In genomic region chr7:129091441-129091840, GRCm38 (mm10) we compare ENCODE assay signal across 24 mouse cellular contexts.
DNase-seq lines count a peak whose midpoint lies in the region; ATAC-seq lines count a peak whose summit lies in the region.
"Had no signal": no experiment of that assay in that cellular context is flagged by ENCODE, and none has a peak within 500 bp of the region (broad histone marks: within the 10 kb centered on the region; RNA-seq: fewer than 3 reads in every experiment).

No protein-coding gene starts in this region.

- H3K4me1 ChIP-seq in hindbrain, embryonic 12.5 days, result no peaks in the 10 kb centered on the region
- no peaks in the 10 kb centered on the region for H3K4me1 ChIP-seq in hindbrain, embryonic 14.5 days (replicated peaks; ENCODE audit: control insufficient read depth, insufficient read depth, low read length)
- peaks cover 5% of the 10 kb centered on the region; the same call in 1 of the 2 replicates for H3K4me1 ChIP-seq in midbrain, embryonic 14.5 days (ENCODE audit: control insufficient read depth, insufficient read depth, low read length)
- no peaks in the 10 kb centered on the region for H3K4me1 ChIP-seq in midbrain, embryonic 15.5 days
- no peaks in the 10 kb centered on the region for H3K4me1 ChIP-seq in forebrain, embryonic 15.5 days
- H3K4me1 ChIP-seq: embryonic facial prominence, embryonic 10.5 days; embryonic facial prominence, embryonic 12.5 days; forebrain, embryonic 13.5 days had no signal

- no peaks in the 10 kb centered on the region for H3K27me3 ChIP-seq in hindbrain, embryonic 12.5 days
- H3K27me3 ChIP-seq in hindbrain, embryonic 14.5 days (ENCODE audit: control insufficient read depth, insufficient read depth, low read length), result no peaks in the 10 kb centered on the region
- H3K27me3 ChIP-seq in midbrain, embryonic 14.5 days (ENCODE audit: control insufficient read depth, insufficient read depth, low read length), result no peaks in the 10 kb centered on the region
- no peaks in the 10 kb centered on the region for H3K27me3 ChIP-seq in midbrain, embryonic 15.5 days (replicated peaks)
- no peaks in the 10 kb centered on the region for H3K27me3 ChIP-seq in forebrain, embryonic 15.5 days
- H3K27me3 ChIP-seq: embryonic facial prominence, embryonic 12.5 days; forebrain, embryonic 13.5 days; Patski had no signal

- H3K9me3 ChIP-seq in hindbrain, embryonic 12.5 days (replicated peaks), result no peaks in the 10 kb centered on the region
- H3K9me3 ChIP-seq in hindbrain, embryonic 14.5 days (ENCODE audit: control insufficient read depth, low read length), result no peaks in the 10 kb centered on the region
- no peaks in the 10 kb centered on the region for H3K9me3 ChIP-seq in midbrain, embryonic 14.5 days (ENCODE audit: control insufficient read depth, low read length)
- no peaks in the 10 kb centered on the region for H3K9me3 ChIP-seq in midbrain, embryonic 15.5 days
- H3K9me3 ChIP-seq in forebrain, embryonic 15.5 days, result no peaks in the 10 kb centered on the region
- H3K9me3 ChIP-seq: embryonic facial prominence, embryonic 10.5 days; embryonic facial prominence, embryonic 12.5 days; forebrain, embryonic 13.5 days had no signal

- H3K9ac ChIP-seq in hindbrain, embryonic 12.5 days, result no peak overlapping the region
- H3K9ac ChIP-seq in hindbrain, embryonic 14.5 days, result no peak overlapping the region
- no peak overlapping the region for H3K9ac ChIP-seq in midbrain, embryonic 14.5 days (replicated peaks; ENCODE audit: low read length)
- no peak overlapping the region for H3K9ac ChIP-seq in midbrain, embryonic 15.5 days
- H3K9ac ChIP-seq in forebrain, embryonic 15.5 days (replicated peaks), result no peak overlapping the region
- H3K9ac ChIP-seq: embryonic facial prominence, embryonic 12.5 days; forebrain, embryonic 13.5 days had no signal

- intact Hi-C loops in heart, postnatal 10 days (cut with DNase I), result no loop called here

- peak; percentile 45 for DNase-seq in heart, adult 11 months
- DNase-seq in heart, postnatal 10 days, result no peak
- DNase-seq in hindbrain, embryonic 14.5 days (ENCODE audit: low spot score), result no peak
- peak; percentile 56 for DNase-seq in midbrain, embryonic 14.5 days
- peak; percentile 10 for DNase-seq in retina, postnatal 1 day
- DNase-seq: adrenal gland, adult 8-10 months; adrenal gland, postnatal 25 days; B cell, adult 2 months; cerebellum, adult 11-12 months; cerebellum, adult 2 months; cerebellum, adult 9-10 months; cerebellum, postnatal 10 days; cerebellum, postnatal 25 days had no signal

- WGBS in hindbrain, embryonic 12.5 days, result 45% methylated on average over 4 of the region's 4 CpGs
- WGBS in hindbrain, embryonic 14.5 days, result 25% methylated on average over 4 of the region's 4 CpGs
- 32% methylated on average over 4 of the region's 4 CpGs for WGBS in midbrain, embryonic 14.5 days
- WGBS in midbrain, embryonic 15.5 days, result 33% methylated on average over 4 of the region's 4 CpGs
- WGBS in forebrain, embryonic 15.5 days, result 56% methylated on average over 4 of the region's 4 CpGs

- no peaks in the 10 kb centered on the region for H3K36me3 ChIP-seq in hindbrain, embryonic 12.5 days
- no peaks in the 10 kb centered on the region for H3K36me3 ChIP-seq in hindbrain, embryonic 14.5 days (replicated peaks; ENCODE audit: control insufficient read depth, insufficient read depth)
- no peaks in the 10 kb centered on the region for H3K36me3 ChIP-seq in midbrain, embryonic 14.5 days (ENCODE audit: control insufficient read depth, insufficient read depth, low read length)
- H3K36me3 ChIP-seq in midbrain, embryonic 15.5 days (replicated peaks), result no peaks in the 10 kb centered on the region
- no peaks in the 10 kb centered on the region for H3K36me3 ChIP-seq in forebrain, embryonic 15.5 days
- H3K36me3 ChIP-seq: embryonic facial prominence, embryonic 10.5 days; embryonic facial prominence, embryonic 12.5 days; G1E had no signal

- no peak overlapping the region for H3K27ac ChIP-seq in hindbrain, embryonic 12.5 days
- H3K27ac ChIP-seq in hindbrain, embryonic 14.5 days, result no peak overlapping the region
- H3K27ac ChIP-seq in midbrain, embryonic 14.5 days (replicated peaks; ENCODE audit: low read depth, low read length), result no peak overlapping the region
- H3K27ac ChIP-seq in midbrain, embryonic 15.5 days, result no peak overlapping the region
- no peak overlapping the region for H3K27ac ChIP-seq in forebrain, embryonic 15.5 days (replicated peaks)
- H3K27ac ChIP-seq: embryonic facial prominence, embryonic 10.5 days; embryonic facial prominence, embryonic 12.5 days; forebrain, embryonic 13.5 days had no signal

- no peak overlapping the region for H3K4me2 ChIP-seq in hindbrain, embryonic 12.5 days (replicated peaks)
- no peak overlapping the region for H3K4me2 ChIP-seq in hindbrain, embryonic 14.5 days (replicated peaks)
- no peak overlapping the region for H3K4me2 ChIP-seq in midbrain, embryonic 14.5 days (ENCODE audit: low read length)
- H3K4me2 ChIP-seq in midbrain, embryonic 15.5 days, result no peak overlapping the region
- no peak overlapping the region for H3K4me2 ChIP-seq in forebrain, embryonic 15.5 days (replicated peaks)
- H3K4me2 ChIP-seq: embryonic facial prominence, embryonic 12.5 days; forebrain, embryonic 13.5 days had no signal

- ATAC-seq in hindbrain, embryonic 12.5 days (ENCODE audit: low FRiP score), result peak; percentile 38; the same call in 1 of the 2 replicates
- ATAC-seq in hindbrain, embryonic 14.5 days (ENCODE audit: low FRiP score), result no peak
- no peak for ATAC-seq in midbrain, embryonic 14.5 days (ENCODE audit: low FRiP score, low TSS enrichment)
- ATAC-seq in midbrain, embryonic 15.5 days (replicated peaks), result no peak
- ATAC-seq in forebrain, embryonic 15.5 days (replicated peaks), result no peak
- ATAC-seq: activated CD4-positive, CD25-positive, alpha-beta regulatory T cell, adult 4 months; CD4-positive, CD25-positive, alpha-beta regulatory T cell, adult 4 months; forebrain, embryonic 13.5 days; forebrain, embryonic 16.5 days; Patski had no signal

- H3K4me3 ChIP-seq in hindbrain, embryonic 12.5 days, result no peak overlapping the region
- no peak overlapping the region for H3K4me3 ChIP-seq in hindbrain, embryonic 14.5 days (replicated peaks; ENCODE audit: low read length)
- H3K4me3 ChIP-seq in midbrain, embryonic 14.5 days (replicated peaks; ENCODE audit: low read depth, low read length), result no peak overlapping the region
- H3K4me3 ChIP-seq in midbrain, embryonic 15.5 days, result no peak overlapping the region
- H3K4me3 ChIP-seq in forebrain, embryonic 15.5 days, result no peak overlapping the region
- H3K4me3 ChIP-seq: embryonic facial prominence, embryonic 10.5 days; embryonic facial prominence, embryonic 12.5 days; forebrain, embryonic 13.5 days had no signal

Comparison
In these comparisons a context has a peak if more than half of its experiments do, and no peak if none do; other contexts are left out.
1. DNase-seq: peak in heart, adult 11 months (single experiment), midbrain, embryonic 14.5 days (single experiment) and retina, postnatal 1 day (single experiment); none in heart, postnatal 10 days (0 of 2) and hindbrain, embryonic 14.5 days (single experiment).